Mouse (Mus musculus): ENCODE results near the gene Ncdn. TPM values are rescaled to one million over a fixed set of nuclear protein-coding genes. Genes with fewer than 3 reads are reported as not detected.

Ncdn gene
- polyA plus RNA-seq, 1 experiment from 2014 or later, result 129 TPM

GRCm38 (mm10) chr4:126775182-126775581, 21.9 kb upstream of the Ncdn start:
- Histone ChIP-seq H3K4me1 (replicated peaks; ENCODE audit: control insufficient read depth, insufficient read depth, low read length) (peaks cover 19% of the 10 kb centered on the region), H3K4me2 (ENCODE audit: low read length) (no peak overlapping the region), H3K27me3 (replicated peaks; ENCODE audit: control insufficient read depth, insufficient read depth, low read length) (no peaks in the 10 kb centered on the region), H3K27ac (ENCODE audit: low read length) (no peak overlapping the region), H3K9me3 (ENCODE audit: control insufficient read depth, low read length) (no peaks in the 10 kb centered on the region), H3K36me3 (ENCODE audit: control insufficient read depth, insufficient read depth) (no peaks in the 10 kb centered on the region), H3K4me3 (replicated peaks; ENCODE audit: low read length) (no peak overlapping the region), H3K9ac (replicated peaks; ENCODE audit: low read depth, low read length) (no peak overlapping the region)
- no peak for ATAC-seq
- 82% methylated on average over 1 of the region's 1 CpGs for WGBS

- Histone ChIP-seq H3K9ac (replicated peaks; ENCODE audit: low read depth, low read length) (no peak overlapping the region), H3K27ac (ENCODE audit: low read length) (no peak overlapping the region), H3K36me3 (ENCODE audit: control insufficient read depth, insufficient read depth) (no peaks in the 10 kb centered on the region), H3K4me2 (ENCODE audit: low read length) (no peak overlapping the region), H3K9me3 (ENCODE audit: control insufficient read depth, low read length) (no peaks in the 10 kb centered on the region), H3K4me3 (replicated peaks; ENCODE audit: low read length) (no peak overlapping the region), H3K27me3 (replicated peaks; ENCODE audit: control insufficient read depth, insufficient read depth, low read length) (no peaks in the 10 kb centered on the region), H3K4me1 (replicated peaks; ENCODE audit: control insufficient read depth, insufficient read depth, low read length) (peaks cover 8% of the 10 kb centered on the region)
- ATAC-seq, result no peak
- 93% methylated on average over 6 of the region's 6 CpGs for WGBS
These were observed 20.6 kb upstream of the Ncdn start for GRCm38 (mm10) chr4:126773871-126774270.

GRCm38 (mm10) chr4:126770831-126771230, 17.6 kb upstream of the Ncdn start:
- H3K27ac ChIP-seq (ENCODE audit: low read length), result no peak overlapping the region
- H3K9ac ChIP-seq (replicated peaks; ENCODE audit: low read depth, low read length), result no peak overlapping the region
- H3K4me3 ChIP-seq (replicated peaks; ENCODE audit: low read length), result no peak overlapping the region
- 91% methylated on average over 4 of the region's 4 CpGs for WGBS
- H3K4me1 ChIP-seq (replicated peaks; ENCODE audit: control insufficient read depth, insufficient read depth, low read length), result no peaks in the 10 kb centered on the region
- H3K27me3 ChIP-seq (replicated peaks; ENCODE audit: control insufficient read depth, insufficient read depth, low read length), result no peaks in the 10 kb centered on the region
- no peak overlapping the region for H3K4me2 ChIP-seq (ENCODE audit: low read length)
- no peak for ATAC-seq
- no peaks in the 10 kb centered on the region for H3K36me3 ChIP-seq (ENCODE audit: control insufficient read depth, insufficient read depth)
- no peaks in the 10 kb centered on the region for H3K9me3 ChIP-seq (ENCODE audit: control insufficient read depth, low read length)

GRCm38 (mm10) chr4:126769800-126770563, 16.7 kb upstream of the Ncdn start:
- no peak overlapping the region for H3K4me3 ChIP-seq (replicated peaks; ENCODE audit: low read length)
- no peaks in the 10 kb centered on the region for H3K9me3 ChIP-seq (ENCODE audit: control insufficient read depth, low read length)
- H3K4me2 ChIP-seq (ENCODE audit: low read length), result no peak overlapping the region
- no peak overlapping the region for H3K27ac ChIP-seq (ENCODE audit: low read length)
- 88% methylated on average over 9 of the region's 9 CpGs for WGBS
- no peaks in the 10 kb centered on the region for H3K27me3 ChIP-seq (replicated peaks; ENCODE audit: control insufficient read depth, insufficient read depth, low read length)
- no peak overlapping the region for H3K9ac ChIP-seq (replicated peaks; ENCODE audit: low read depth, low read length)
- ATAC-seq, result no peak
- no peaks in the 10 kb centered on the region for H3K36me3 ChIP-seq (ENCODE audit: control insufficient read depth, insufficient read depth)
- no peaks in the 10 kb centered on the region for H3K4me1 ChIP-seq (replicated peaks; ENCODE audit: control insufficient read depth, insufficient read depth, low read length)

GRCm38 (mm10) chr4:126763483-126763882, 10.2 kb upstream of the Ncdn start:
- H3K27me3 ChIP-seq (replicated peaks; ENCODE audit: control insufficient read depth, insufficient read depth, low read length), result no peaks in the 10 kb centered on the region
- 84% methylated on average over 2 of the region's 2 CpGs for WGBS
- 0 out of 2 replicates have a peak, but pooled peaks cover 2% of the 10 kb centered on the region for H3K36me3 ChIP-seq (ENCODE audit: control insufficient read depth, insufficient read depth)
- no peak for ATAC-seq
- no peak overlapping the region for H3K4me3 ChIP-seq (replicated peaks; ENCODE audit: low read length)
- no peaks in the 10 kb centered on the region for H3K9me3 ChIP-seq (ENCODE audit: control insufficient read depth, low read length)
- H3K4me1 ChIP-seq (replicated peaks; ENCODE audit: control insufficient read depth, insufficient read depth, low read length), result no peaks in the 10 kb centered on the region
- H3K4me2 ChIP-seq (ENCODE audit: low read length), result no peak overlapping the region
- no peak overlapping the region for H3K9ac ChIP-seq (replicated peaks; ENCODE audit: low read depth, low read length)
- no peak overlapping the region for H3K27ac ChIP-seq (ENCODE audit: low read length)

GRCm38 (mm10) chr4:126762586-126763359, 9.5 kb upstream of the Ncdn start:
- 39% methylated on average over 11 of the region's 11 CpGs for WGBS
- no peak overlapping the region for H3K9ac ChIP-seq (replicated peaks; ENCODE audit: low read depth, low read length)
- no peaks in the 10 kb centered on the region for H3K9me3 ChIP-seq (ENCODE audit: control insufficient read depth, low read length)
- H3K4me2 ChIP-seq (ENCODE audit: low read length), result no peak overlapping the region
- 0 out of 2 replicates have a peak, but pooled peaks cover 2% of the 10 kb centered on the region for H3K36me3 ChIP-seq (ENCODE audit: control insufficient read depth, insufficient read depth)
- H3K27ac ChIP-seq (ENCODE audit: low read length), result no peak overlapping the region
- ATAC-seq, result no peak
- no peaks in the 10 kb centered on the region for H3K4me1 ChIP-seq (replicated peaks; ENCODE audit: control insufficient read depth, insufficient read depth, low read length)
- H3K4me3 ChIP-seq (replicated peaks; ENCODE audit: low read length), result no peak overlapping the region
- no peaks in the 10 kb centered on the region for H3K27me3 ChIP-seq (replicated peaks; ENCODE audit: control insufficient read depth, insufficient read depth, low read length)

- Histone ChIP-seq H3K4me1 (replicated peaks; ENCODE audit: control insufficient read depth, insufficient read depth, low read length) (peaks cover 14% of the 10 kb centered on the region), H3K27me3 (replicated peaks; ENCODE audit: control insufficient read depth, insufficient read depth, low read length) (no peaks in the 10 kb centered on the region), H3K9ac (replicated peaks; ENCODE audit: low read depth, low read length) (no peak overlapping the region), H3K4me2 (ENCODE audit: low read length) (no peak overlapping the region), H3K4me3 (replicated peaks; ENCODE audit: low read length) (no peak overlapping the region), H3K27ac (ENCODE audit: low read length) (no peak overlapping the region), H3K36me3 (ENCODE audit: control insufficient read depth, insufficient read depth) (0 out of 2 replicates have a peak, but pooled peaks cover 2% of the 10 kb centered on the region), H3K9me3 (ENCODE audit: control insufficient read depth, low read length) (no peaks in the 10 kb centered on the region)
- 89% methylated on average over 2 of the region's 2 CpGs for WGBS
- ATAC-seq, result no peak
These were observed 6.2 kb upstream of the Ncdn start for GRCm38 (mm10) chr4:126759435-126759834.

GRCm38 (mm10) chr4:126758299-126758698, 5.1 kb upstream of the Ncdn start:
- Histone ChIP-seq H3K27me3 (replicated peaks; ENCODE audit: control insufficient read depth, insufficient read depth, low read length) (no peaks in the 10 kb centered on the region), H3K4me2 (ENCODE audit: low read length) (no peak overlapping the region), H3K9ac (replicated peaks; ENCODE audit: low read depth, low read length) (no peak overlapping the region), H3K9me3 (ENCODE audit: control insufficient read depth, low read length) (no peaks in the 10 kb centered on the region), H3K4me1 (replicated peaks; ENCODE audit: control insufficient read depth, insufficient read depth, low read length) (peaks cover 17% of the 10 kb centered on the region), H3K27ac (ENCODE audit: low read length) (no peak overlapping the region), H3K36me3 (ENCODE audit: control insufficient read depth, insufficient read depth) (0 out of 2 replicates have a peak, but pooled peaks cover 2% of the 10 kb centered on the region), H3K4me3 (replicated peaks; ENCODE audit: low read length) (no peak overlapping the region)
- ATAC-seq, result no peak
- 82% methylated on average over 5 of the region's 5 CpGs for WGBS

GRCm38 (mm10) chr4:126756766-126757165, 3.5 kb upstream of the Ncdn start:
- WGBS, result 36% methylated on average over 4 of the region's 4 CpGs
- 0 out of 2 replicates have a peak, but pooled peaks cover 2% of the 10 kb centered on the region for H3K36me3 ChIP-seq (ENCODE audit: control insufficient read depth, insufficient read depth)
- H3K4me1 ChIP-seq (replicated peaks; ENCODE audit: control insufficient read depth, insufficient read depth, low read length), result peaks cover 25% of the 10 kb centered on the region
- no peak overlapping the region for H3K4me3 ChIP-seq (replicated peaks; ENCODE audit: low read length)
- H3K4me2 ChIP-seq (ENCODE audit: low read length), result no peak overlapping the region
- no peaks in the 10 kb centered on the region for H3K27me3 ChIP-seq (replicated peaks; ENCODE audit: control insufficient read depth, insufficient read depth, low read length)
- no peaks in the 10 kb centered on the region for H3K9me3 ChIP-seq (ENCODE audit: control insufficient read depth, low read length)
- no peak overlapping the region for H3K9ac ChIP-seq (replicated peaks; ENCODE audit: low read depth, low read length)
- H3K27ac ChIP-seq (ENCODE audit: low read length), result no peak overlapping the region
- ATAC-seq, result no peak

Data from forebrain, embryonic 16.5 days (tissue).